Mouse (Mus musculus): ENCODE results near the gene Grik1. TPM values are rescaled to one million over a fixed set of nuclear protein-coding genes. Genes with fewer than 3 reads are reported as not detected.

Gene Grik1
- 30.4 and 40.0 TPM in 2 replicates for total RNA-seq (2014; rRNA removed)
- 36.8 and 37.1 TPM in 2 replicates for polyA plus RNA-seq (2015; fragmentation: Nextera tagmentation; extraction: Ambion mirVana)

DNA sequence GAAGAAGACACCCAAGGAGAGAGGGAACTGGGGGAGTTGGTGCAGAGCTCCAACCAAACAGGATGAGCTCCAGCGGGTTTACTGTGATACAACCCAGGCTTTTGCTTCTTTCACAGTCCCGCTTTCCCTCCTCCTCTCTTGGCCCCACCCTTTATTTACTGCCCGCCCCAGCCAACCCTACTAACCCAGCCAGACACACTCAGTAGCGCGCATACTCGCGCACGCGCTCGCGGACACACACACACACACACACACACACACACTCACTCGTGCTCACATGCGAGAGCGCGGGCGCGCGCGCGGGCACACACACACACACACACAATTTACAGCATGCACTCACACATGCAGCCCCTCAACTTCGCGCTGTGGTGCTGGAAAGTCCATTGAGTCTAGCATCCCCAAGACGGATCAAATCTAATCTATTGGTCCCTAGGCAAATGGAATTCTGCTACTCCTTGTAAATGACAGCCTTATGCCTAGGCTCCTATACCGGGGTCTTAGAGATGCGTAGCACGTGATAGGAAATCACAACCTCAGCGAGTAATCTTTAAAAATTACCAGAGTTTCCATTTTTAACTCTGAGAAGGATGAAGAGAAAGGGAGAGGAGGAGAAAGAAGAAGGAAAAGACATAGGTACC is at the start of gene Grik1:
Grik1 (minus strand) TSS at position 134 of the 641 bp plus-strand sequence.
- Histone ChIP-seq H3K27me3 (ENCODE audit: insufficient read depth, low read length) (no peaks in the 10 kb centered on the region; the same call in 1 of the 2 replicates), H3K9ac (replicated peaks; ENCODE audit: low read length, poor library complexity, severe bottlenecking) (peak within 1 kb of the TSS; percentile 65), H3K27ac (ENCODE audit: low read depth, low read length) (peak within 1 kb of the TSS; percentile 39; the same call in 1 of the 2 replicates), H3K36me3 (ENCODE audit: insufficient read depth, low read length) (no peaks in the 10 kb centered on the region), H3K9me3 (ENCODE audit: low read length) (no peaks in the 10 kb centered on the region), H3K4me3 (ENCODE audit: low read depth, low read length) (peak within 1 kb of the TSS; percentile 62), H3K4me1 (ENCODE audit: insufficient read depth, low read length) (peaks cover 3% of the 10 kb centered on the region; the same call in 1 of the 2 replicates), H3K4me2 (ENCODE audit: low read depth, low read length, poor library complexity, severe bottlenecking) (peak within 1 kb of the TSS; percentile 92)
- under 1% methylated on average over 26 of the region's 27 CpGs for WGBS
- peak; percentile 81 for DNase-seq (ENCODE audit: low spot score)
- TF ChIP-seq CTCF (IDR thresholded peaks at IDR 0.05), result no peak
- peak; percentile 84 for ATAC-seq (ENCODE audit: low FRiP score)

DNA sequence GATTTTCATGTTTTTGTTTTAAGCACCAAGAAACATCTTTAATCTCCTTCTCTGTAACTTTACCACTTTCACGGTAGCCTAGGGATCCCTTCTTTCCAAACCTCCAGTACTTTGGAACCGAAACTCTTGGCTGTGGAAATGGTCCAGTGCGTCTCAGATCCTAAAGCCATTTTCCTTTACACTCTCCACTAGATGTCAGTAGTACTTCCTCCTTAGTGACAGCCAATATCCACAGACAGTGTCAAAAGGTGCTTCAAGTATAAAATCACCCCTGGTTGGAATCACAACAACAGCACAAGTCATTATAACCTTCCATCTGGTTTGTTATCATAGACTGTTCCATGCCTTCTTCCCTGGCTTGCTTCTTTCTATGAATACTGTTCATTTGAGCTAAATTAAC is 4.1 kb upstream of the Grik1 start:
- Histone ChIP-seq H3K9me3 (ENCODE audit: low read length) (no peaks in the 10 kb centered on the region), H3K9ac (replicated peaks; ENCODE audit: low read length, poor library complexity, severe bottlenecking) (no peak overlapping the region), H3K27ac (ENCODE audit: low read depth, low read length) (no peak overlapping the region), H3K36me3 (ENCODE audit: insufficient read depth, low read length) (no peaks in the 10 kb centered on the region), H3K4me3 (ENCODE audit: low read depth, low read length) (no peak overlapping the region), H3K27me3 (ENCODE audit: insufficient read depth, low read length) (no peaks in the 10 kb centered on the region), H3K4me2 (ENCODE audit: low read depth, low read length, poor library complexity, severe bottlenecking) (no peak overlapping the region), H3K4me1 (ENCODE audit: insufficient read depth, low read length) (no peaks in the 10 kb centered on the region)
- peak; percentile 86 for TF ChIP-seq CTCF (IDR thresholded peaks at IDR 0.05)
- DNase-seq (ENCODE audit: low spot score), result peak; percentile 42
- 35% methylated on average over 3 of the region's 3 CpGs for WGBS
- no peak for ATAC-seq (ENCODE audit: low FRiP score)

DNA sequence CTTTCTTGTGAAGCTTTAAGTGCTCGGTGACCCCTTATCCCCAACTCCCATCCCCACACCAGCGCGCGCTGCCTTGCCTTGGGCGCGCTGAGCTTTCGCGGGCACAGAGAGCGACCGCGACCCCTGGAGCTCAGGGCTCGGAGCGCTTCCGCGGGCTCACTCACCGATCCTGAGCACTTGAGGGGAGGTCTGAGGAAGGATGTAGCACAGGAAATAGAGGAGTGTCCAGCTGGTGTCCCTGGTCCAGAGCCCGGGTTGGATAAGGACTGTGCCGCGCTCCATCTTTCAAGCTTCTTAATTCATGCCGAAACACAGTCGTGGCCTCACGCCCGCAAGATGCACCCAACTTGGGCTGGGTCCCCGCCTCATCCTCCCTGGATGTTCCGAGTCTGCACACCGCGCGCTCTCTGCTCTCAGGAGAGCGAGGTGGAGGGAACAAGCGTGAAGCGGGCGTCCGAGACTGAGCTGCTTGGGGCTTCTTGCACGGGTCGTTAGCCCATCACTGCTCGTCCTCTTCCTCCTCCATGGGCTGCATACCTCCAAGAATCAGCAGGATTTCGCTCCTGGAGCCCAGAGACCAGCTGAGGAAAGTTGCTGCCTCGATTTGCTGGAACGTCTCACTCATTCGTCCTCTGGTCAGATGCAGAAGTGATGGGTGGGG is 514 bp downstream of the Grik1 start:
- peak; percentile 46 for TF ChIP-seq CTCF (IDR thresholded peaks at IDR 0.05)
- Histone ChIP-seq H3K4me1 (ENCODE audit: insufficient read depth, low read length) (peaks cover 3% of the 10 kb centered on the region; the same call in 1 of the 2 replicates), H3K27ac (ENCODE audit: low read depth, low read length) (peak overlapping the region; percentile 39; the same call in 1 of the 2 replicates), H3K9me3 (ENCODE audit: low read length) (no peaks in the 10 kb centered on the region), H3K27me3 (ENCODE audit: insufficient read depth, low read length) (no peaks in the 10 kb centered on the region; the same call in 1 of the 2 replicates), H3K4me3 (ENCODE audit: low read depth, low read length) (peak overlapping the region; percentile 62), H3K36me3 (ENCODE audit: insufficient read depth, low read length) (no peaks in the 10 kb centered on the region), H3K9ac (replicated peaks; ENCODE audit: low read length, poor library complexity, severe bottlenecking) (peak overlapping the region; percentile 65), H3K4me2 (ENCODE audit: low read depth, low read length, poor library complexity, severe bottlenecking) (peak overlapping the region; percentile 92)
- ATAC-seq (ENCODE audit: low FRiP score) (peak; percentile 69), DNase-seq (ENCODE audit: low spot score) (peak; percentile 42)
- WGBS, result 1% methylated on average over 40 of the region's 40 CpGs

DNA sequence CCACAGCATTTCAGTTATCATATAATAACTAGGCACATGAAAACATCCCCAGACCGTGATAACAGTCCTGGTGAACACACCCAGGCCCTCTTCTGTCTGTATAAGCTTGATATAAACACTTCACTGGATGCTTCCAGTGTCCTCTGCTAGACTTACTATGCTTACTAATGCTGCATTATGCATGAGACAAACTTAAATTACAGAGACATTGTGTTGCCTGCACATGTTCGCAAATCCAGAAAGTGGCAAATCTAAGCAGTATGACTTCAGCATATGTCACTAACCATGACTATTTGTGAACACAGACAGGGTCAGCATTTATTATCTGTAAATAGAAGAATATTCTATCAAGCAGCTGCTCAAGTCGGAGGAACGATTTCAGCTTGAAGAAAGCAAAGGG is 31.7 kb downstream of the Grik1 start:
- no peaks in the 10 kb centered on the region for H3K4me1 ChIP-seq (ENCODE audit: insufficient read depth, low read length)
- DNase-seq (ENCODE audit: low spot score) (no peak), ATAC-seq (ENCODE audit: low FRiP score) (no peak)
- TF ChIP-seq CTCF (IDR thresholded peaks at IDR 0.05), result no peak
- 64% methylated on average over 4 of the region's 4 CpGs for WGBS
- no peak overlapping the region for H3K9ac ChIP-seq (replicated peaks; ENCODE audit: low read length, poor library complexity, severe bottlenecking)
- no peak overlapping the region for H3K27ac ChIP-seq (ENCODE audit: low read depth, low read length)
- no peak overlapping the region for H3K4me3 ChIP-seq (ENCODE audit: low read depth, low read length)
- no peaks in the 10 kb centered on the region for H3K36me3 ChIP-seq (ENCODE audit: insufficient read depth, low read length)
- H3K9me3 ChIP-seq (ENCODE audit: low read length), result no peaks in the 10 kb centered on the region
- H3K4me2 ChIP-seq (ENCODE audit: low read depth, low read length, poor library complexity, severe bottlenecking), result no peak overlapping the region
- H3K27me3 ChIP-seq (ENCODE audit: insufficient read depth, low read length), result no peaks in the 10 kb centered on the region

DNA sequence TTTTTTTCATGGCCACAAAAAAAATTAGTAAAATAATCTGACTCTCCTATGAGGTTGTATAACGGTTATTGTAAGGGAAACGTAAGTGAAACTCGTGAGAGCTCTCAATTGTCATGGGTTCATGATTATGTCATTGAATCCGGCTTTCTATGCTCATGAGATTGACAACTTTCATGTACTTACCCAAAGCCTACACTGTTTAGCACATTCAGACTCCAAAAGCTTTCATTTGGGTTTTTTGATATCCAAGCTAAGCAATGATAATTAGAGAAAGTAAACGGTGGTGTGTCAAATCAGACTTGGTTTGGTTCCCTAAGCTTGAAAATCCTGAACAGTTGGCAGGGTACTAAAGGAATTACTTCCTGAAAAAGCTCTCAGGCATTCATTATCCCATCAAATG is 33.0 kb downstream of the Grik1 start:
- H3K4me1 ChIP-seq (ENCODE audit: insufficient read depth, low read length), result no peaks in the 10 kb centered on the region
- ATAC-seq (ENCODE audit: low FRiP score), result no peak
- DNase-seq (ENCODE audit: low spot score), result no peak
- H3K36me3 ChIP-seq (ENCODE audit: insufficient read depth, low read length), result no peaks in the 10 kb centered on the region
- no peak overlapping the region for H3K9ac ChIP-seq (replicated peaks; ENCODE audit: low read length, poor library complexity, severe bottlenecking)
- 42% methylated on average over 5 of the region's 5 CpGs for WGBS
- H3K27me3 ChIP-seq (ENCODE audit: insufficient read depth, low read length), result no peaks in the 10 kb centered on the region
- no peak overlapping the region for H3K4me2 ChIP-seq (ENCODE audit: low read depth, low read length, poor library complexity, severe bottlenecking)
- no peaks in the 10 kb centered on the region for H3K9me3 ChIP-seq (ENCODE audit: low read length)
- no peak overlapping the region for H3K27ac ChIP-seq (ENCODE audit: low read depth, low read length)
- no peak for TF ChIP-seq CTCF (IDR thresholded peaks at IDR 0.05)
- no peak overlapping the region for H3K4me3 ChIP-seq (ENCODE audit: low read depth, low read length)

DNA sequence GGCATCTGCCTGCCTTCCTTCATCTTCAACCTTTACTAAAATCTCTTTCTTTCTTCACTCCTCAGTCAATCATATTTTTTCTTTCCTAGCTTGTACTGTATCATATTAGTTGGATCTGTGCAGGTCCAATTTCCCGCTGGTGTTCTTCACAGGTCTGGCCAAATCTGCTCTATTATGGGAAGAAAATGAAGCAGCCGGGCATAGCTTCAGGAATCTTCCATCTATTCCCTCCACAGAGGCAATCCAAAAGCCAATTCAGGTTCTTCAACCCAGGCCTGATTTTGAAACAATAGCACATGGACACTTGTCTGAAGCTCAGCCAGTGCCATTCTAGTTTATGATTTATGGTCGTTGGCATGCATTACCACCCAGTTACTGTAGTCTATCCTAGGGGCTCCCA is 34.0 kb downstream of the Grik1 start:
- Histone ChIP-seq H3K9ac (replicated peaks; ENCODE audit: low read length, poor library complexity, severe bottlenecking) (no peak overlapping the region), H3K4me2 (ENCODE audit: low read depth, low read length, poor library complexity, severe bottlenecking) (no peak overlapping the region), H3K27me3 (ENCODE audit: insufficient read depth, low read length) (no peaks in the 10 kb centered on the region), H3K27ac (ENCODE audit: low read depth, low read length) (no peak overlapping the region), H3K4me1 (ENCODE audit: insufficient read depth, low read length) (no peaks in the 10 kb centered on the region), H3K36me3 (ENCODE audit: insufficient read depth, low read length) (no peaks in the 10 kb centered on the region), H3K4me3 (ENCODE audit: low read depth, low read length) (no peak overlapping the region), H3K9me3 (ENCODE audit: low read length) (no peaks in the 10 kb centered on the region)
- DNase-seq (ENCODE audit: low spot score) (peak; percentile 23), ATAC-seq (ENCODE audit: low FRiP score) (no peak)
- 78% methylated on average over 3 of the region's 3 CpGs for WGBS
- no peak for TF ChIP-seq CTCF (IDR thresholded peaks at IDR 0.05)
